In genomic region chr2:35550097-35550496, GRCm38 (mm10) we compare ENCODE assay signal across 22 mouse cellular contexts. TPM values are rescaled to one million over a fixed set of nuclear protein-coding genes. Genes with fewer than 3 reads are reported as not detected.
DNase-seq lines count a peak whose midpoint lies in the region; TF ChIP-seq lines count a peak whose summit lies in the region.
"Had no signal": no experiment of that assay in that cellular context is flagged by ENCODE, and none has a peak within 500 bp of the region (broad histone marks: within the 10 kb centered on the region; RNA-seq: fewer than 3 reads in every experiment).

No protein-coding gene starts in this region.

- H3K4me2 ChIP-seq in myocyte (ENCODE audit: low read depth), result peak overlapping the region; percentile 14
- H3K4me2 ChIP-seq: embryonic facial prominence, embryonic 12.5 days; embryonic facial prominence, embryonic 15.5 days; forebrain, embryonic 12.5 days; forebrain, embryonic 15.5 days; heart, embryonic 11.5 days; hindbrain, embryonic 13.5 days; intestine, embryonic 15.5 days had no signal

- no peak for TF ChIP-seq CTCF in C2C12 (IDR thresholded peaks at IDR 0.05; ENCODE audit: control insufficient read depth, insufficient read depth, insufficient read length)

- no peak overlapping the region for H3ac ChIP-seq in C2C12 (ENCODE audit: control insufficient read depth, insufficient read length, low read depth)
- H3ac ChIP-seq in myocyte (ENCODE audit: control insufficient read depth, insufficient read length), result no peak overlapping the region

- H3K4me3 ChIP-seq in C2C12 (ENCODE audit: insufficient read depth, poor library complexity, severe bottlenecking) (no peak overlapping the region), myocyte (no peak overlapping the region)
- H3K4me3 ChIP-seq: embryonic facial prominence, embryonic 12.5 days; embryonic facial prominence, embryonic 15.5 days; forebrain, embryonic 12.5 days; forebrain, embryonic 15.5 days; hindbrain, embryonic 13.5 days; intestine, embryonic 15.5 days had no signal

- DNase-seq in 3134 (ENCODE audit: extremely low read depth, insufficient read length, low spot score), result peak; percentile 38
- peak; percentile 27 for DNase-seq in brain, adult 2 months (ENCODE audit: low read depth, low spot score)
- no peak for DNase-seq in layer of hippocampus, adult 11-12 months (ENCODE audit: low spot score)
- no peak for DNase-seq in layer of hippocampus, adult 9-10 months (ENCODE audit: low spot score)
- DNase-seq in cerebellum, adult 9-10 months, result no peak
- DNase-seq: adrenal gland, adult 8-10 months; adrenal gland, postnatal 25 days; cerebellum, adult 18-20 months; cerebellum, adult 9-11 months; cerebellum, postnatal 25 days; gastrocnemius, postnatal 10 days; heart, adult 11 months had no signal

- no peak for TF ChIP-seq POLR2A in myocyte (IDR thresholded peaks at IDR 0.05; ENCODE audit: insufficient read length, low read depth)

- no peaks in the 10 kb centered on the region for H3K79me3 ChIP-seq in C2C12 (ENCODE audit: low read depth)

- H3K79me2 ChIP-seq in C2C12 (ENCODE audit: control insufficient read depth, insufficient read depth) (no peaks in the 10 kb centered on the region), myocyte (ENCODE audit: control insufficient read depth, insufficient read depth) (no peaks in the 10 kb centered on the region)

- H3K27me3 ChIP-seq in C2C12 (ENCODE audit: control insufficient read depth, insufficient read depth, insufficient read length) (no peaks in the 10 kb centered on the region), myocyte (ENCODE audit: control insufficient read depth, insufficient read depth, insufficient read length) (no peaks in the 10 kb centered on the region)
- H3K27me3 ChIP-seq: forebrain, embryonic 12.5 days; forebrain, embryonic 15.5 days; hindbrain, embryonic 13.5 days; intestine, embryonic 15.5 days had no signal

- H3K36me3 ChIP-seq in C2C12 (ENCODE audit: control insufficient read depth, insufficient read depth) (no peaks in the 10 kb centered on the region), myocyte (ENCODE audit: control insufficient read depth, insufficient read depth) (no peaks in the 10 kb centered on the region)
- H3K36me3 ChIP-seq: embryonic facial prominence, embryonic 12.5 days; embryonic facial prominence, embryonic 15.5 days; forebrain, embryonic 12.5 days; forebrain, embryonic 15.5 days; G1E; hindbrain, embryonic 13.5 days; intestine, embryonic 15.5 days had no signal

TF ChIP-seq in C2C12, 6 proteins besides CTCF, POLR2A, EP300 and RAD21:
- TF ChIP-seq MYOG (IDR thresholded peaks at IDR 0.05; ENCODE audit: control insufficient read depth, extremely low read depth, insufficient read length) (no peak), CEBPB (IDR thresholded peaks at IDR 0.05; ENCODE audit: low read depth) (no peak), MYOD1 (IDR thresholded peaks at IDR 0.05; ENCODE audit: control insufficient read depth, insufficient read length, low read depth) (no peak), FOSL1 (IDR thresholded peaks at IDR 0.05; ENCODE audit: insufficient read depth, low read length, poor library complexity, severe bottlenecking) (peak; percentile 73), MAX (IDR thresholded peaks at IDR 0.05) (no peak), USF1 (IDR thresholded peaks at IDR 0.05; ENCODE audit: low read depth) (no peak)

TF ChIP-seq in myocyte, 11 proteins besides CTCF, POLR2A, EP300 and RAD21:
- TF ChIP-seq SRF (IDR thresholded peaks at IDR 0.05; ENCODE audit: control insufficient read depth, insufficient read length, low read depth), result no peak

RNA-seq across cellular contexts. Expression of gene Dab2ip, which starts 8.0 kb away (rescaled TPM):
- polyA plus RNA-seq in C2C12 (2012; fragmentation: generic; extraction: Trizol) (27.9 TPM), myocyte (2012; fragmentation: generic; extraction: Trizol) (46.9 TPM)

Comparison
In these comparisons a context has a peak if more than half of its experiments do, and no peak if none do; other contexts are left out.
1. DNase-seq: peak in 3134 (single experiment) and brain, adult 2 months (single experiment); none in layer of hippocampus, adult 11-12 months (single experiment), layer of hippocampus, adult 9-10 months (single experiment) and cerebellum, adult 9-10 months (single experiment).